Mouse (Mus musculus) B cell, adult 2 months (primary cell): ENCODE results near the gene Dcakd.
"Not testable (repeated sequence)": the region's sequence is repeated elsewhere in the genome, so short reads cannot be mapped to it uniquely, and the experiment has no call there.

Experiments
- DNase-seq, 2 experiments: peaks; one replicate each; pipeline ENCODE4 v3.0.0; 2022

The Dcakd gene

DNA sequence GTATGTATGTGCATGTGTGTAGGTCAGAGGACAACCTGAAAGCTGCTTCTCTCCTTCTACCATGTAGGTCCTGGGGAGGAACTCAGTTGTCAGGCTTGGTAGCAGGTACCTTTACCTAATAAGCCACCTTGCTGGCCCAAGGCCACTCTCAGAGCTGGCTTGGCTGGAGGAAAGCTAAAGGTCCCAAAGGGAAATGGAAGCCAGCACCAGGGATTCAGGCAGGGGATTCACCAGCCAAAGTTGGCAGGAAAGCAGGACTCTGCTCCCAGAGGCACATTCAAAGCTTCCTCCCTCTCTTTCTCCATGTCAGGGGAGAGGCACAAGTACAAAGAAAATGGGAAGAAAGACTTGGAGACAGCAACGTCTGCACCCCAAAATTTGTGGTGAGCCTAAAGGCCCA, 23.3 kb downstream of the Dcakd start:
- no peak for DNase-seq

DNA sequence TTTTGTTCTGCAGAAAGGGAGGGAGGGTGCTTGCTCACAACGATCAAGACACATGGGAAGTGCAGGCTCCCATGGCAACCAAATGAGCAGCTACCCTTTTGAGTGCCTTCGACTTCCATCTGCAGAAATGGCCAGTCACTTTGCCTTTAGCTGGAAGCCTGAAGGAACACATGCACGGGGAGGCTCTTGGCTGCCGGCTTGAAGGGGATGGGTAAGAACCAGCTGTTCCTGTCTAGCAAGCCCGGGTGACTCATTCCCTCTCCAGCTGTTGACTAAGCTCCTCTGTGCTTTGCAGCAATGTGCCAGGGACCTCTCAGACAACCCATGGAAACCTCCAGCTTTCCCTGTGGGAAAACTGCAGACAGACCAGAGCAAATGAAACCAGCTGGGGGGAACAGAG, 24.9 kb downstream of the Dcakd start:
- DNase-seq = no peak

DNA sequence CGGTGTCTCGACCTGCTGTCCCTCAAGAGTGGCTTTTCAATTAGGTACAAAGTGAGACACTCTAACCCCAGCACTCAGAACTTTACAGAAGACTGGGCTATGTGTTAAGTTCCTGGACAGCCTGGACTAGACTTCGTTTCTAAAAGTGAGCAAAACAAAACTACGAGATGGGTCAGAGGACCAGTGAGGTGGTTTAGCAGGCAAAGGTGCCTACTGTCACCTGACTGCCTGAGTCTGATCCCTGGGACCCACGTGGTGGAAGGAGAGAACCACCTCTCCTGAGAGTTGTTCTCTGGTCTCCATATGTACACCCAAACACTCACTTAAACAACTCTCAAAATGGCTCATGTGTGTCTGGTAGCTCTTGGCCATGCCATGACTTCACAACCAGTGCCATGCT, 27.1 kb downstream of the Dcakd start:
- no peak for DNase-seq

DNA sequence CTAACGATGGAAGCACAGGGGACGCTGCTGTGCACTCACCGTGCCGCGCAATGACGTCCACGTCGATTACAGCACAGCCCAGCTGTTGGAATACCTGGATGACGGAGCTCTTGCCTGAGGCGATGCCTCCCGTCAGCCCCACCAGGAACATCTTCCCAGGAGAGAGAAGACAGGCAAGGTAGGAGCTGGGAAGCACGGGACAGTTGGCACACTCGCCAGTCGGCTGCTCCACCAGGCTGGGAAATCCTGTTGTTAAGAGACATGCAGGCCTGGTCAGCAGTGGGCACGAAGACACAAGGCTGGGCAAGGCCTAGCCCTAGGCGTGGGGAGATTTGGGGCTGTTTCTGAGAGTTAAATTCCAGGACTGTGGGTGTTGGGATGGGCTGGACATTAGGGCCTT, 28.0 kb downstream of the Dcakd start:
- DNase-seq = no peak

DNA sequence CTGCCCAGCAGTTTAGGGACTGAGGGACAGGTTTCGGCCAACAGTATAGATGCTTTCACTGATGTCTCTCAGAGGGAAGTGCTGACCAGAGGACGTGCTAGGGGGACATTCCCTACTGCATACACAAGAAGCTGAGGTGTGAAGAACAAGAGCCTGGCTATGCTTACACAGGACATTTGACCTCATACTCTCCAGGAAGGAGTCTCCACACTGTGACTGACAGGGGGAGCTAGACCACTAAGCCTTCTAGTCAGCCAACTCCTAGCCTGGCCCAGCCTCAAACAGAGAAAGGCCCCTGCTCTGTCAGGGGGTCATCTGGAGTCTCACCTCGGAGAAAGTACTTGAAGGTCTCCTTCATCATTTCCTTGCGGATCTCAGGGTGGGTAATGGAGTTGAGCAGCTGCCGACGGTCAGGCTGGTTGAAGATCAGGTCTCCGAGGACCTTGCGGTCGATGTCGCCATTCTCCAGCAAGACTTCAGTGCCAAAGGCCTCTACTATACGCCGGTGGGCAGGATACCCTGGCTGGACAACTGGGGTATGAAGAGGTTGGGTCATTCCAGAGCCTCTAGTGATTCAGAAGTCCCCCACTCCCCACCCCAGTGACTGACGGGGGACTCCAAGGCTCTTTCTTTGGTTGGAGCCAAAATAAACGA, 28.7 kb downstream of the Dcakd start:
- DNase-seq = no peak

DNA sequence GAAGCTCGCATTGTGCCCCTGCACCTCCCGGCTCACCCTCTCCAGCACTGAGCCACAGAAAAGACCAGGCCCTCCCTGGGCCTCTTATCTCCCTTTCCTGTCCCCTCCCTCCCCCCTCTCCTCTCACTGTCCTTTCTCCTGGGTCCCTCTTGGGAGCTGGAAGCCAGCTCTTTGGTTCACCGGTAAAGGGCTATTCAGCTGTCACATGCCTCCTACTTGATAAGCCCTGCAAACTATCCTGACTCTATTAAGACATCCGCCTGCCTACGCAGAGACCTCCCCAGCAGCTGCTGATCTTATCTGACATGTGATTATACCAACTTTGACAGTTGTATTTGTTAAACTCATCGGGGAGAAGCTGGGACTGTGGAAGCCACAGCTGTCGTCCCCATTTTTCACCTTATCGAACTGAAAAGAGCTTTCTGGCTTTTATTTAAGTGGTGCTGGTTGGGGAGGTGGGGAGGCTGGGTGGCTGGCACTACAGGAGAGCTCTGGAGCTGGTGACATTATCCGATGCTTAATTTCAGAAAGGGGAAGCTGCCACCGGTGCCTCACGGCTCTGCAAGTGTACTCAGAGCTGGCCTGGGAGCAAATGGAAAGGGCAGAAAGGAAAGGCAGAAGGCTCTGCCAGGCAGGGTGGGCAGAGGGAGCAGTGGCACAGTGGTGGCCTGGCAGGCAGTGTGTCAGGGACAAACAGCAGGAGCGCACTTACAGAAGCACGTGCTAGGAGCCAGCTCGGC, 29.4 kb downstream of the Dcakd start:
- no peak for DNase-seq

DNA sequence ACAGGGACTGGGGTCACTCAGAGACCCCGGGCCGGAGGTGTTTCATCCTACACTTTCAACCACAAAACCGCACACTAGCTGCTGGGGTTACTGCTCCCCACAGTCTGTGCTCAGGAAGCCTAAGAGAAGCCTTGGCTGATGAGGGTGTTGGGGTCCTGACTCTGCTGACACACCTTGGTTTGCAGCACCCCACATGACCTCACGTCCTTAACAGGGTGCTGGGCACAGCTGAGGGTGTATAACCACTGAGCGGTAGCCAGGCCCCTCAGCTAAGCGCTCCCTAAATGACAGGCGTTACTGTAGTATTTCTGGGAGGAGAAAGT, 29.9 kb downstream of the Dcakd start:
- no peak for DNase-seq

DNA sequence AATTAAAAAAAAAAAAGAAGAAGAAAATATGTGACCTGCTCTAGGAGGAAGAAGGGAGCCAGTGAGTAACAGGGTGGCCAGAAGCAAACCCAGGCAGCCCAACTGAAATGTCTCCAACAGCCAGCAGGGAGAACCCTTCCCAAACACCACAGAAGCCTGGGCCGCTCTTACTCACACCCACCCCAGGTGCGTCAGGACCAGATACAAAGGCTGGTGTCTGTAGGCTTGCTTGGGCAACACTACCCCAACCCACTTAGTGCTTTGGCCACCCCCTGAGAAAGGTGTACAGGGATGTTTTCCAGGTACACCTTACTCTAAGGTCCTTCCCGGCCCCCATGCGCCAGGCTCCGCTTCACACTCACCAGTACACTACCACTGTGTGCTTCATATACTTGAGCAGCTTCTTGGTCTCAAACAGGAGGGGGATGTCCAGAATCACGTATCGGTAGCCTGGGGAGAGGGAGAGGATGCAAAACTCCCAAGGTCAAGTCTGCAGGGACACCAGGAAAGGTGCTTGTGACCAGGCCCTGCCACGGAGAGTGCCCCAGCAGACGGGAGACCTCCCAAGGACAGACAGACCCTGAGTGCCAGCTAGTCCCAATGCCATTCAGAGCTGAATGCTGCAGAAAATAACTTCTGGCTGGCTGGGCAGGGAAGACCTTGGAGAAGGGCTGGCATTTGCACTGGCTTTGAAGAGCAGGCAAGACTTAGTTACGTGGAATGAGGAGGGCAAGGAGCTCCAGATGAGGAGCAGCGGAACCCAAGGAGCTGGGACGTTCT, 31.0 kb downstream of the Dcakd start:
- no peak for DNase-seq

DNA sequence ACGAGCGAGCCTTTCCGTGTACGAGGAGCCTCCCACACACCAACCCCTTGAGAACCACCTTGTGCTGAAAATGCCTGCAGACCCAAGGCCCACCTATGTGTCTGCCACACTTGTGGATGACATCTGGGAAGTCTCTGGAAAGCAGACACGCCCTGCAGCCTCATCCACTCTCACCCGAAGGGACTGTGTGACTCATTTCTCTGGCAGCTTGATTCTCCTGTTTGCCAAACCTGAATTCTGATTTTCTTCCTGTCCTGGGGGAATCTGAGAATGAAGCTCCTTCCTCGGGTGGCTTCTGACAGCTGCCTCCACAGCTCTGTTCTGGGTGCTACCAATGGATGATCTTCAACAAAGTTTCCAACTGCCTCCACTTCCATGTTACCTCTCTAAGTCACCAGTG, 31.7 kb downstream of the Dcakd start:
- no peak for DNase-seq

DNA sequence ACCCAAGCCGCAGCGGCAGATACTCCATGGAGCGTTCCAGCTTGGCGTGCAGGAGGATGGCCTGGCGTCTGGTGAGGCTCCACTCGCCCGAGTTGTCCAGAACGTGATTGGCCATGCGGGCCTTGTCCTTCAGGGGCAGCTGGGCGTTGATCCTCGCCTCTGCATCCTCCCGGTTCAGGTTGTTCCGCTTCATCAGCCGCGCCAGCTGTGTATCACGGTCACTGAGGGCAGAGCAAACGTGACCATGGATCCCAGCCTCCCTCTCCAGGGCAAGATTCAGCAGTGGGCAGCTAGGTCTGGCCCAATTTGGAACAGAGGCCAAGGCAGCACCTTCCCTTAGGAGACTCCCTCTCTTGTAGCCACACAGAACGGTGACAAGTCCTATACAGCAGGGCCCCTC, 33.2 kb downstream of the Dcakd start:
- no peak for DNase-seq

DNA sequence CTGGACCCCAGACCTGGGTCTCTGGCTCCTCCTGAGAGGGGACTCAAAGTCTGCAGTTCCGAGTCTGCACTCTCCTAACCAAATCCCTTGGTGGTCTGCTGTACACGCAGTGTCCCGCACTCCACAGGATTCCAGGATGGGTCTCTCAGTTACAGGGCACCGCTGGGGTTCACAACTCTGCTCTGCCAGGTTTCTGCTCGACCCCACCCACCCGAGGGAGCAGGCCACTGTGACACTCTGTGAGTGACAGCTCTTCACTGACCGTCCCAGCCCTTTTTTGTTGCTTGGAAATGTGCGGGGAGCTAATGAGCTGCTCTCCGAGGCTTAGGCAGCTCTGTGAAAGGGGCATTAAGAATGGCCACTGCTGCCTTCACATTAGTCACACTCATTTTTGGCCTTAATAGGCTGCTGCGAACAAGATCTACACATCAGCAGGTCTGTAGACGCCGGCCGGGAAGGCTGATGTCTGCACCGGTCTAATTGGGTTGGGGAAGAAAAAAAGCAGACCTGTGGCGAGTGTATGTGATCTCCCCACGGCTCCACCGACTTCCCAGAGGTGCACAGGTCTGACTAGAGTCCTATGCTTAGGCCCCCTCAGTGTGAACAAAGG, 34.6 kb downstream of the Dcakd start:
- DNase-seq = no peak

DNA sequence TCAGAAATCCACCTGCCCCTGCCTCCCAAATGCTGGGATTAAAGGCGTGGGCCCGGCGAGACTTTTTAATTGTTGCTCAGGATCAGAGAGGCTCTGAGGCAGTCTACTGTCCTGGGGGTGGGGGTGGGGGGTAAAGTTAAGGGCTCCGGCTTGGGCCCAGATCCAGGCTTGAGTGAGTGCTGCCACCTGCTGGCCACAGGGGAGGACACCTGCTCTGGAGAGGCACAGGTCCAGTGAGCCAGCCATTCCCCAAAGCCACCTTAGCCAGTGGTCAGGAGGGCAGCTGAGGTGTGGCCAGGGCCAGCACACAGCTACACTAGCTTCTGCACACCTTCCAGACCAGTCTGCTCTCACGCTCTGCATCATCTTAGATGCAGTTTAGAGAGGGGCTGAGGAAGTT, 35.2 kb downstream of the Dcakd start:
- peak; percentile 82 for DNase-seq

DNA sequence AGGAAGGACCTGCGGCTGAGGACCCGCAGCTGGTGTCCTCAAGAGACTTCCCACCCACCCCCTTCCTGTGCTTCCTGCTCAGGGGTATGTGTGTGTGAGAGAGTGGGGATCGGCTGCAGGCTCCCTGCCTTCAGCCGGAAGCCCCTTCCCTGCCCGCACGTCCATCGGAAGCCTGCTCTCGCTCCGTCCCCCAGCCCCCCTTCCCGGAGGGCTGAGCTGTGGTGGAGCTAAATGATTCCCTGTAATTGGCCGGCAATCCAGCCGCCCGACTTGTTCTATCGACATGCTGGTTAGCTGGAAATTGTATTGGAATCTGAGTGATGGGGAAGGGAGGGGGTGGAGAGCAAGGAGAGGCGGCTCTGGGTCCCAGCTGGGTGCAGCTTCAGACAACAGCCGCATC, 36.5 kb downstream of the Dcakd start:
- DNase-seq = no peak

DNA sequence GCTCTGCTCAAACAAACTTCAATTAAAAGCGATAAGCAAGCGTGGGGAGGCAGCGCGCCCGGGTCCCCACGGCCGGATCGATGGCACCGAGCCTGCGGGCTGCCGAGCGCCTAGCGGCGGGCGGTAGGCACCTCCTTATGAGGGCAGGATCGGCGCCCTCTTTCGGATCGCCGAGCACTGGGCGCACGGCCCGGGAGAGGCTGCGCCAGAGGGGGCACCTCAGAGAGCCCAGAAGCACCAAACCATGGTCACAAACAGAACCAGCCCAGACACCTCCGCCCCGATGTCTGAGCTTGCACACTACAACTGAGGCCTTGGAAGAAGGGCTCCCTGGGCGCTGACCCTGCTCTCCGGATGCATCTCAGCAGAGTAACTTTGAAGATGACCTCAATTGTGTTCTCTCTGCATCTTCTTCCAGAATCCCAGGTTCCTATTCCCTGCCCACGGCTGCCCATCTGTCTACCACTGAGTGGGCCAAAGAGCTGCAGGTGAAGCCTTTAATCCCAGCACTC, 37.9 kb downstream of the Dcakd start:
- DNase-seq = peak in 1 of 2 experiments; percentile 3

DNA sequence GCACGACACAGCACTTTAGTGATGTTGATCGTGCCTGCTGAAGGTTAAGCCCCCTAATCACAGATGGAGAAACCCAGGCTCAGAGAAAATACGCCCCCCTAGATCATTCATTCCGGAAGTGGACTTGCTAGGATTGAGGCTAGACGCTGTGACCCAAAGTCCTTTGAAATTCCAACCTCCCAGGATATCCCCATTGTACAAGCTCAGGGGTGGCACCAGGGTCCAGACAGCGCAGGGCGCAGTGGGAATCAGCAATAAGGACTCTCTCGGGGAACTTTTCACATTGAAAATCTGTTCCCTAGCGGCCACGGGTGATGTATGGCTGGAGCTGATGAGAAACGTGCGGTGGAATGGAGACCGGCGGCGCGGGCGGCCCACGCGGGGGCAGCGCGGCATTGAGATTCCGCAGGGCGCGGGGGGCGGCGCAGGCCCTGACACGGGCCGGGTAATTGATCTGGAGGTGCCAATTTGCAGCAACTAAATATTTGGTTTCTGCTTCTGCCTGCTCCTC, 38.4 kb downstream of the Dcakd start:
- DNase-seq = no peak

DNA sequence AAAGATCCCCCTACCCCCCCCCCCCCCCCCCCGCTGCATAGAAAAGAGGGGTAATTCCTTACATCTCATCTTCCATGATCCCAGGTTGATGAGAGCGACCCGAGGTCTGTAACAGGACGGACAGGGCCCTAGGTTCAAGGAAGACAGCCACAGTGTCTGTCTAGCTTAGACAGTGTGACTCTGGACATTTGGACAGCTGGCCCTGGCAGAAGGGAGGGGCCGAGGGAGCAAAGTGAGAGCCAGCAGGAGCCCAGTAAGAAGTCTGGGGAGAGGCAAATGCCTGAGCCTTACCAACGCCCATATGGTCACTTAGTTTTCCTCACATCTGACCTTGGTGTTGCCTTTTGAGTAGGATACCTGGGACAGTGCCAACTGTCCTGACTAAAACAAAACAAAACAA, 43.0 kb downstream of the Dcakd start:
- DNase-seq = no peak

DNA sequence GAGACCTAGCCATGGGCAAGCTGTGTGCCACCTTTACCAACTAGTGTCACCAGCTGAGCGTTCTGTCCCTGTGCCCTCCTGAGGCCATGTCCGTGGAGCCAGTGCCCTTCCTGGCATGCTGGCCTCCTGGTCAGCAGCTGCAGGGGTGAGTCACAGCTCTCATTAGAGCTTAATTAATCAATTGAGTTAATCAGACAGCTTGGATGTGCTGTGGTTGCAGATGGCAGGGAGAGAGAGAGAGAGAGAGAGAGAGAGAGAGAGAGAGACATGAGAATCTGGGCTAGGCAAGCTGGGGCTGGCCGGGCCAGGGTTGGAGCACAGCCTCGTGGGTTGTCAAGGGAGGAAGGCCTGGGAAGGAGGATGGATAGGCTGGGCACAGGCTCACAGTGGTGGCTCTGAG, 43.5 kb downstream of the Dcakd start:
- no peak for DNase-seq

DNA sequence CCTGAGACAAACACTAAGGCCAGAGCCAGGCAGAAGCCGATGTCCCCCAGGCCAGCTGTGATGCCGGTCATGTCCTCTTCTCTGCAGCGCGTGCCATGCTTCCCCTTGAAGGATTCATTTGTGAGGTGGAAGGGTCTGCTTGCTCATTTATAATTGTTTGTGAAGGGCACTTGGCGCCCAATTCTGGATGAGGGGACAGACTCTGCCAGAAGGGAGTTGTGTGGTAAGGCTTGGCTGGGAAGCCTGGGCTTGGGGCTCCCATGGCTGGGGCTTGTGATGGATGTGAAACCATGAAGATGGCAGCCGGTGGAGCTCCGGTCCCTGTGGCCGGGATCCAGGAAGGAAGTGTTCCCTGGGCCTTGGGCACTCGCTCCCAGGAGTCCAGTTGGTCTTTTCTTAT, 44.0 kb downstream of the Dcakd start:
- no peak for DNase-seq

DNA sequence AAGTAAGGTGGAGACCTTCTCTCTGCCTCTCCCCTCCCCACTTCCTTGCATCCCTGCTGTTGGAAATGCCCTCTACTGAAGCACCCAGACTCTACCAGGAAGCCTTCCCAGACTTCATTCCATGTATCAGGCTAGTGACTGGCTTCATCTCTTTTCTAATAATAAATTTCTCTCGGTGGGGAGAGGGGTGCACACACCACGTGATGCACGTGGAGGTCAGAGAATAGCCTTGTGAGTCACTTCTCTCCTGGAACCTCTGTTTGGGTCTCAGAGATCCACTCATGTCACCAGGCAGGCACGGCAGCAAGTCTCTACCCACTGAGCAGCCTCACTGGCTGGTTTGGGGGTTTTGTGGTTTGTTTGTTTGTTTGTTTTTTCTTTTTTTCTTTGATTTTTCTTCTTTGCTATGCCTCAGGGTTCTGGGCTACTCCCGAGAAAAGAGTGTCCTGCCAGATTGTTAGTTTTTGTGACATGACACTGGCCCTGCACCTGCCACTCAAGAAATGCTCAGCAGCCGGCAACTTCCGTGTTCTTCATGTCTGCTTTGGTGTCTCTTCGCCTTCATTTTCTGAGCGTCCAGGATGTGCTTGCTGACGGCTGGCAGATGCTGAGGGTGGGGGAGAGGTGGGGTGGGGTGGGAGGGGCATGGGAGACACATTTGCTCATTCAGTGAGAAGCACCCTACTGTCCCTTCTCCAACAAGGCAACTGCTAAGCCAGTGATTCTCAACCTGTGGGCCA, 46.8 kb downstream of the Dcakd start:
- DNase-seq = no peak

DNA sequence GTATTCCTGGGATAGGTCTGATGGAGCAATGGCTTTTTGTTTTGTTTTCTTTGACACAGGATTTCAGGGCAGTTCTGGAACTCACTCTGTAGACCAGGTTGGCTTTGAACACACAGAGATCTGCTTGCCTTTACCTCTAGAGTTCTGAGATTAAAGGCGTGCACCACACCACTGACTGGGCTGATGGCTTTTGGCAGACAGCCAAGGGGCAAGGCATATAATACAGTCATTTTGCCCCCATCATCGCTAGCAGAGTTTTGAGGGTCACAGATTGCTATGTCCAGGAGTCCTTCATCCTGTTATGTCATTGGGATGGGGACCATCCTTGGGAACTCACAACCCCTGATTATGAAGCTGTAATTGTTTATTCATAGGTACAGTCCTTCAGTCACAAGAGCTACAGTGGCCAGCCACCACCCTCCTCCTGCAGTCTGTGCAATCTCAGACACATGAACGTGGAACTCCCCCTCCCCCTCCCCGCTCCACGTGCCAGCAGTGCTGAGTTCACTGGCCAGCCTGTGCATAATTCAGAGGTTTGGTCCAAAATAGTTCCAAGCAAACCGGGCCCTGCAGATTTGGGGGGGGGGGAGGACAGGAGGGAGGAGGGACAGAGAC, 50.0 kb downstream of the Dcakd start:
- no peak for DNase-seq

DNA sequence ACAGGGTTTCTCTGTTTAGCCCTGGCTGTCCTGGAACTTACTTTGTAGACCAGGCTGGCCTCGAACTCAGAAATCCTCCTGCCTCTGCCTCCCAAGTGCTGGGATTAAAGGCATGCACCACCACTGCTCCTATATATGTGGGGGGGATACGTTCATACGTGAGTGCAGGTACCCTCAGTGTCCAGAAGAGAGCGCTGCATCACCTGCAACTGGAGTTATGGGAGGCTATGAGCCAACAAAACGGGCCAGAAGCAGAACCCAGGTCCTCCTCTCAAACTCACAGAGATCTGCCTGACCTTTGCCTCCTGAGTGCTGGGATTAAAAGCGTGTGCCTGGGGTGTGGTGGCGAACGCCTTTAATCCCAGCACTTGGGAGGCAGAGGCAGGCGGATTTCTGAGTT, 52.2 kb downstream of the Dcakd start:
- not testable (repeated sequence) for DNase-seq

DNA sequence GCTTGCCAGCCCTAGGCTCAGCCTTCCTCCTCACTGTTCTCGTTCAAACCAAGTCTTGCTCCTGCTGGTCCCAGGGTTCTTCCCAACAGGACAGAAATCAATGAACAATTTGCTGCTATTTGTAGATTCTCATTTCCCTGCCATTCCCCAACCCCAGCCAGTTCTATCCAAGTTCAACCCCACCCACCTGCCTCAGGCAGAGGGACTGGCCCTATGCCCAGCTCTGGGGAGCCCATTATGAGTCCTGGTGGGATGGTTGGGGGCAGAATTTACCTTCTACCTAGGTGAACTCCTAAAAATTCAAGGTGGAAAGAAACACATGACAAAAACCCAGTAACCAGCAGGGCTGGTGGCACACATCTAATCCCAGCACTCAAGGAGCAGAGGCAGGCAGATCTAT, 55.8 kb downstream of the Dcakd start:
- DNase-seq = no peak
